Mouse (Mus musculus): ENCODE measurements around the gene Tctex1d2.

DNA sequence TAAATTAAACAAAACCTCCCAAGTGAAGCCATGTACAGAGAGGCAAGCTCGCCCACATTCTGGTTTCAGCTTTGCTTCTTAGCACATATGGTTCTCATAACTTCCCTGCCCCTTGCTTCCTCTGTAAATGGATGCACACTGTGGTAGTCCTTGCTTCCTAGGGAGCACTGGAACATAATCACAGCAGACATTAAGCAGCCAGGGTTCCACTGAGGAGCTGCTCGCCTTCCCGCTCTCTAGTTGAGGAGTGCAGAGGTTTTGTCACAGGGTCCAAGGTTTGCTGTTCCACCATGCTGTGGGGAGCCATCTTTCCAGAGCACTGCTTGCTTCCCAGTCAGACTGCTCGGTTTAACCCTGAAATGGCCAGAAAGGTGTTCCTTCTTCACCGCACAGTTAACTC, 35.1 kb downstream of the Tctex1d2 start:
- TF ChIP-seq ZMIZ1 (IDR thresholded peaks at IDR 0.05; ENCODE audit: low read depth, low read length), result no peak
- TF ChIP-seq CTCF (conservative IDR thresholded peaks at IDR 0.05 in 1 of 2, IDR thresholded peaks at IDR 0.05 in 1 of 2; ENCODE audit: low read depth in 2 of 2, low read length in 2 of 2), result no peak
